Mouse (Mus musculus): ENCODE data around the gene Mcam.

DNA sequence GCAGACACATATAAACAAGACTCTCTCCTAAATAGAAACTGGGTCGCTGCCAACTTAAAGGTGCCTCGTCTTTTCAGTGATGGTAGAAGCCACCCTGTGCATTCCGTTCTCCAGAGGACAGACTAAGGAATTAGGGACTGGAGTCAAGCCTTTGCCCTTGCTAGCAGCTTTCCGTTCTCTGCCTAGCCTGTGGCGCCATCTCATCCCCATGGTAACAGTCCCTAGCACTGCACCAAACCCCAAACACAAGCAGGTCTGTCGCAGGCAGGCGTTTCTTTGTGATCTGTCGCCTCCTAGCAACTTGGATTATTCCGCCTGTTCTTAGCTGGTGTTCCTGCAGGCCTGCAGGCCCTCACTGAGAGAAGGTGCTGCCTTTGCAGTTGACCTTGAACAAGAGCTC is 37.7 kb upstream of the Mcam start:
- TF ChIP-seq CTCF (IDR thresholded peaks at IDR 0.05; ENCODE audit: low read depth) (no peak), EP300 (IDR thresholded peaks at IDR 0.05; ENCODE audit: low read depth) (no peak)

All from liver, embryonic 14.5 days (tissue).